Mouse (Mus musculus) Patski (cell line): ENCODE data around the gene Fmnl3. TPM values are rescaled to one million over a fixed set of nuclear protein-coding genes. Genes with fewer than 3 reads are reported as not detected.

ENCODE experiments used
- ATAC-seq: fragments of 100-300 bp; one replicate; pipeline ENCODE4 v1.8.0; 2021
- CTCF ChIA-PET: fragments of 350-600 bp; sonication (Branson Sonifier 250); formaldehyde crosslinking; loops from one replicate; lab custom pipeline; 2022; ENCODE audit warnings: inconsistent platforms; lab: Charles Lee
- POLR2A ChIA-PET: fragments of 350-600 bp; sonication (Branson Sonifier 250); formaldehyde crosslinking; loops from one replicate; lab custom pipeline; 2022; ENCODE audit warnings: antibody characterized with exemption, inconsistent platforms; lab: Charles Lee
- DNase-seq: peaks from one replicate; pipeline ENCODE4 v3.0.0-alpha.2; 2011; ENCODE audit warnings: low read depth, low spot score
- H3K27me3 ChIP-seq: fragments of 371-371 bp; one replicate; pipeline ENCODE4 v1.5.1; 2021
- CTCF ChIP-seq: fragments of 100-300 bp; IDR thresholded peaks from one replicate; pipeline ENCODE4 v1.5.1; 2021
- in situ Hi-C: fragments of 300-500 bp; cut with MboI; formaldehyde crosslinking; loops from 3 replicates; pipeline ENCODE4 v1.11.1; 2018; ENCODE audit warnings: low pct_unique_long_range_greater_than_20kb, mixed read lengths
- polyA plus RNA-seq: library from polyadenylated mRNA; unstranded; gene quantifications from one replicate; pipeline ENCODE4 v1.2.3, GENCODE M21; 2021

Gene Fmnl3
- polyA plus RNA-seq, result 99.2 TPM

- in situ Hi-C loops, result no loop called here
- DNase-seq, result peak; percentile 59
- H3K27me3 ChIP-seq, result no peaks in the 10 kb centered on the region
- ChIA-PET CTCF (interaction anchor here (0.9 to 7.8 kb wide), 4 partner anchors 12 to 52 kb away, joined by 3 to 66 read pairs (median 16); no protein-coding TSS in a partner anchor), POLR2A (interaction anchor here (0.9 to 1.3 kb wide), 2 partner anchors 37 to 56 kb away, joined by 3 to 5 read pairs; no protein-coding TSS in a partner anchor)
- TF ChIP-seq CTCF, result peak; percentile 100
- ATAC-seq, result peak; percentile 80
Observed at GRCm38 (mm10) chr15:99370259-99370691, at the start of gene Fmnl3. Gene Fmnl3, minus strand, starts transcription at chr15:99370482.

- TF ChIP-seq CTCF, result no peak
- ATAC-seq (no peak), DNase-seq (no peak)
- POLR2A ChIA-PET, result no interaction called here
- in situ Hi-C loops, result no loop called here
- CTCF ChIA-PET, result interaction anchor here (1.2 to 2.5 kb wide), 2 partner anchors 23 to 58 kb away, joined by 3 to 7 read pairs; no protein-coding TSS in a partner anchor
- H3K27me3 ChIP-seq, result no peaks in the 10 kb centered on the region
Observed at GRCm38 (mm10) chr15:99417692-99418271, 47.5 kb upstream of the Fmnl3 start.

GRCm38 (mm10) chr15:99416957-99417356 lies 46.7 kb upstream of the Fmnl3 start:
- H3K27me3 ChIP-seq, result no peaks in the 10 kb centered on the region
- ATAC-seq (no peak), DNase-seq (no peak)
- POLR2A ChIA-PET, result interaction anchor here (1.1 to 1.4 kb wide), 2 partner anchors 15 to 54 kb away, joined by 3 to 4 read pairs; no protein-coding TSS in a partner anchor
- CTCF ChIA-PET, result interaction anchor here (0.6 to 4.3 kb wide), 20 partner anchors 10 to 233 kb away, joined by 3 to 64 read pairs (median 5); partner anchors contain the start of genes Nckap5l and Tmbim6
- TF ChIP-seq CTCF, result no peak
- in situ Hi-C loops, result no loop called here

- ChIA-PET CTCF (interaction anchor here (1.0 to 4.3 kb wide), 21 partner anchors 11 to 233 kb away, joined by 3 to 64 read pairs (median 5); partner anchors contain the start of genes Nckap5l and Tmbim6), POLR2A (interaction anchor here (0.7 to 1.4 kb wide), 5 partner anchors 14 to 372 kb away, joined by 3 to 4 read pairs (median 4); no protein-coding TSS in a partner anchor)
- in situ Hi-C loops, result no loop called here
- DNase-seq (no peak), ATAC-seq (peak; percentile 44)
- H3K27me3 ChIP-seq, result no peaks in the 10 kb centered on the region
- TF ChIP-seq CTCF, result no peak
Observed at GRCm38 (mm10) chr15:99416348-99416882, 46.1 kb upstream of the Fmnl3 start.

GRCm38 (mm10) chr15:99415793-99416192 lies 45.5 kb upstream of the Fmnl3 start:
- in situ Hi-C loops, result no loop called here
- ATAC-seq (no peak), DNase-seq (no peak)
- H3K27me3 ChIP-seq, result no peaks in the 10 kb centered on the region
- POLR2A ChIA-PET, result interaction anchor here (0.7 to 1.4 kb wide), 4 partner anchors 17 to 373 kb away, joined by 3 to 4 read pairs (median 4); no protein-coding TSS in a partner anchor
- CTCF ChIA-PET, result interaction anchor here (0.9 to 4.3 kb wide), 24 partner anchors 11 to 296 kb away, joined by 3 to 64 read pairs (median 4); partner anchors contain the start of genes Nckap5l and Tmbim6
- no peak for TF ChIP-seq CTCF

- in situ Hi-C loops, result no loop called here
Observed at GRCm38 (mm10) chr15:99411747-99412146, 41.5 kb upstream of the Fmnl3 start.

GRCm38 (mm10) chr15:99408845-99409244 lies 38.6 kb upstream of the Fmnl3 start:
- ChIA-PET POLR2A (no interaction called here), CTCF (no interaction called here)
- H3K27me3 ChIP-seq, result no peaks in the 10 kb centered on the region
- in situ Hi-C loops, result no loop called here
- DNase-seq (no peak), ATAC-seq (no peak)
- no peak for TF ChIP-seq CTCF

More at GRCm38 (mm10) chr15:99411747-99412146, 41.5 kb upstream of the Fmnl3 start:
- ChIA-PET CTCF (interaction anchor here (1.6 kb wide), 1 partner anchor 59 kb away, joined by 4 read pairs; no protein-coding TSS in a partner anchor), POLR2A (interaction anchor here (1.1 to 1.2 kb wide), 2 partner anchors 10 to 27 kb away, joined by 3 read pairs; no protein-coding TSS in a partner anchor)
- TF ChIP-seq CTCF, result no peak
- no peaks in the 10 kb centered on the region for H3K27me3 ChIP-seq
- ATAC-seq (no peak), DNase-seq (no peak)

- in situ Hi-C loops, result no loop called here
- DNase-seq (no peak), ATAC-seq (no peak)
- ChIA-PET POLR2A (no interaction called here), CTCF (interaction anchor here (0.9 to 4.8 kb wide), 2 partner anchors 9 to 89 kb away, joined by 3 to 21 read pairs; no protein-coding TSS in a partner anchor)
- H3K27me3 ChIP-seq, result no peaks in the 10 kb centered on the region
- no peak for TF ChIP-seq CTCF
Observed at GRCm38 (mm10) chr15:99406986-99407570, 36.8 kb upstream of the Fmnl3 start.

GRCm38 (mm10) chr15:99405150-99405549 lies 34.9 kb upstream of the Fmnl3 start:
- no peak for TF ChIP-seq CTCF
- ChIA-PET POLR2A (no interaction called here), CTCF (interaction anchor here (1.5 to 4.8 kb wide), 2 partner anchors 9 to 11 kb away, joined by 4 to 21 read pairs; no protein-coding TSS in a partner anchor)
- in situ Hi-C loops, result no loop called here
- DNase-seq (no peak), ATAC-seq (no peak)
- H3K27me3 ChIP-seq, result no peaks in the 10 kb centered on the region
